Mouse (Mus musculus) G1E (cell line): ENCODE measurements around the gene Gm11596.

Experiments used
- CTCF ChIP-seq: IDR thresholded peaks from 2 replicates; pipeline ENCODE4 v1.5.1; 2012; ENCODE audit warnings: low read depth, low read length, inconsistent platforms, mixed read lengths
- GATA2 ChIP-seq: IDR thresholded peaks from 2 replicates; pipeline ENCODE4 v1.6.1; 2012; ENCODE audit warnings: low read depth, low read length, inconsistent platforms, borderline replicate concordance
- POLR2AphosphoS5 ChIP-seq: IDR thresholded peaks from 2 replicates; pipeline ENCODE4 v1.6.1; 2012; ENCODE audit warnings: low read depth, low read length, inconsistent platforms; ENCODE audit not compliant: insufficient replicate concordance
- TAL1 ChIP-seq: conservative IDR thresholded peaks from 2 replicates; pipeline ENCODE4 v1.6.1; 2012; ENCODE audit warnings: low read depth, low read length, inconsistent platforms, mixed read lengths

- TF ChIP-seq POLR2AphosphoS5 = no peak
- no peak for TF ChIP-seq CTCF
- no peak for TF ChIP-seq GATA2
- no peak for TF ChIP-seq TAL1
Measured at GRCm38 (mm10) chr11:99842185-99842584, 48.9 kb upstream of the Gm11596 start.
